Mouse (Mus musculus) adrenal gland, postnatal 10 days (tissue): ENCODE measurements at regions not wholly inside any gene's neighbourhood (a gene's known extent, or its start where the extent isn't known, plus 50 kb on each side); places are given as distances from the start of the nearest gene placed in this dataset.

ENCODE experiments used
- DNase-seq: peaks from one replicate; pipeline ENCODE4 v3.0.0; 2021; ENCODE audit warnings: mixed read lengths

GRCm38 (mm10) chr1:182071922-182072321, 52.1 kb upstream of the Enah start:
- peak; percentile 28 for DNase-seq

DNA sequence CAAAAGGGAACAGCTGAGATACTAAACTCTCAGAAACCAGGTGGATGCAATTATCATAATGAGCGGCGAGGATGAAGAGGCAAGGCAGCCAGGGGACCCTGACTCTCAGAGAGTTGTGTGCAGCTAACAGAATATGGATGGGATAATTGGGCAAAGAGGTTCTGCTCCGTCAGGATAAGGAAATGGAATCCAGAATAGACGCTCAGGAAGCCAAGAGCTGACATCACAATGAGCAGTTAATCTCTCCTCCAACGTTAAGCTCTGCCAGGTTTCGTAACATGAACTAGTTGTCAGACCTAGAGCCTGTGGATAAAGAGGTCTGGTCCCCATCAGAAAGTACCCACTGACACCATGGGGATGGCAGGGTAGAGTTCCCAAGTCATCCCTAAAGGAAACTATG, 51.4 kb upstream of the Srp9 start:
- no peak for DNase-seq

- DNase-seq: no peak
Observed at GRCm38 (mm10) chr1:182074265-182074664, 50.3 kb upstream of the Srp9 start.
